Mouse (Mus musculus) hindbrain, embryonic 15.5 days (tissue): ENCODE measurements around the gene Ebf1. TPM values are rescaled to one million over a fixed set of nuclear protein-coding genes. Genes with fewer than 3 reads are reported as not detected.

Source experiments
- ATAC-seq: fragments of 200-750 bp; cut with Nextera tagmentation; 2 replicates; pipeline ENCODE4 v1.8.0; 2017; ENCODE audit warnings: low read depth, moderate number of reproducible peaks, moderate TSS enrichment; ENCODE audit not compliant: low FRiP score
- H3K27ac ChIP-seq: fragments of 300-500 bp; sonication (generic); replicated peaks from 2 replicates; pipeline ENCODE4 v1.5.1; 2015; ENCODE audit warnings: mild to moderate bottlenecking, inconsistent platforms
- H3K27me3 ChIP-seq: fragments of 300-500 bp; sonication (generic); 2 replicates; pipeline ENCODE4 v1.6.1; 2015; ENCODE audit warnings: control low read depth, inconsistent platforms
- H3K36me3 ChIP-seq: fragments of 300-500 bp; sonication (generic); 2 replicates; pipeline ENCODE4 v1.6.1; 2015; ENCODE audit warnings: control low read depth, inconsistent platforms
- H3K4me1 ChIP-seq: fragments of 300-500 bp; sonication (generic); replicated peaks from 2 replicates; pipeline ENCODE4 v1.6.1; 2015; ENCODE audit warnings: control low read depth, inconsistent platforms
- H3K4me2 ChIP-seq: fragments of 300-500 bp; sonication (generic); 2 replicates; pipeline ENCODE4 v1.6.1; 2015; ENCODE audit warnings: moderate library complexity, mild to moderate bottlenecking, inconsistent platforms
- H3K4me3 ChIP-seq: fragments of 300-500 bp; sonication (generic); 2 replicates; pipeline ENCODE4 v1.5.1; 2015; ENCODE audit warnings: mild to moderate bottlenecking, inconsistent platforms
- H3K9ac ChIP-seq: fragments of 300-500 bp; sonication (generic); 2 replicates; pipeline ENCODE4 v1.6.1; 2015; ENCODE audit warnings: inconsistent platforms
- H3K9me3 ChIP-seq: fragments of 300-500 bp; sonication (generic); 2 replicates; pipeline ENCODE4 v1.6.1; 2016; ENCODE audit warnings: control low read depth, inconsistent platforms
- WGBS: fragments of 180-500 bp; shearing (Covaris S2); methylation state at CpG from one replicate; pipeline ENCODE4 v1.1.7; 2015; 5-methylcytosine and 5-hydroxymethylcytosine counted together
- polyA plus RNA-seq: library from polyadenylated mRNA; unstranded; fragments of >200 nt; fragmentation: Nextera tagmentation; extraction: Ambion mirVana; gene quantifications from 2 replicates; pipeline ENCODE4 v1.2.1, GENCODE M21; 2015

Ebf1 gene
- polyA plus RNA-seq, 1 experiment from 2014 or later, result 139 TPM

- Histone ChIP-seq H3K9ac (no peak overlapping the region), H3K27ac (no peak overlapping the region; the same call in 1 of the 2 replicates), H3K27me3 (no peaks in the 10 kb centered on the region), H3K4me3 (no peak overlapping the region), H3K4me2 (peak overlapping the region; percentile 23; the same call in 1 of the 2 replicates), H3K9me3 (no peaks in the 10 kb centered on the region), H3K4me1 (peaks cover 26% of the 10 kb centered on the region), H3K36me3 (no peaks in the 10 kb centered on the region)
- peak; percentile 58; the same call in 1 of the 2 replicates for ATAC-seq
- 31% methylated on average over 14 of the region's 14 CpGs for WGBS
These were observed 224.3 kb downstream of the Ebf1 start for GRCm38 (mm10) chr11:44841127-44842056.

GRCm38 (mm10) chr11:44851874-44852273, 234.8 kb downstream of the Ebf1 start:
- WGBS, result 84% methylated on average over 3 of the region's 3 CpGs
- no peaks in the 10 kb centered on the region for H3K27me3 ChIP-seq
- no peak overlapping the region for H3K4me2 ChIP-seq
- H3K9ac ChIP-seq, result no peak overlapping the region
- no peaks in the 10 kb centered on the region; the same call in 1 of the 2 replicates for H3K4me1 ChIP-seq
- no peak for ATAC-seq
- H3K9me3 ChIP-seq, result no peaks in the 10 kb centered on the region
- H3K4me3 ChIP-seq, result no peak overlapping the region
- no peaks in the 10 kb centered on the region for H3K36me3 ChIP-seq
- H3K27ac ChIP-seq, result no peak overlapping the region

GRCm38 (mm10) chr11:44852921-44853320, 235.8 kb downstream of the Ebf1 start:
- no peak overlapping the region for H3K9ac ChIP-seq
- H3K4me3 ChIP-seq, result no peak overlapping the region
- H3K4me2 ChIP-seq, result no peak overlapping the region
- H3K27ac ChIP-seq, result no peak overlapping the region
- H3K9me3 ChIP-seq, result no peaks in the 10 kb centered on the region
- no peaks in the 10 kb centered on the region for H3K36me3 ChIP-seq
- ATAC-seq, result no peak
- 84% methylated on average over 10 of the region's 10 CpGs for WGBS
- H3K4me1 ChIP-seq, result no peaks in the 10 kb centered on the region; the same call in 1 of the 2 replicates
- H3K27me3 ChIP-seq, result no peaks in the 10 kb centered on the region

GRCm38 (mm10) chr11:44854496-44854895, 237.4 kb downstream of the Ebf1 start:
- H3K4me1 ChIP-seq, result no peaks in the 10 kb centered on the region; the same call in 1 of the 2 replicates
- H3K4me3 ChIP-seq, result no peak overlapping the region
- no peak for ATAC-seq
- H3K27ac ChIP-seq, result no peak overlapping the region
- WGBS, result 89% methylated on average over 7 of the region's 7 CpGs
- no peaks in the 10 kb centered on the region for H3K36me3 ChIP-seq
- H3K9ac ChIP-seq, result no peak overlapping the region
- H3K9me3 ChIP-seq, result no peaks in the 10 kb centered on the region
- no peak overlapping the region for H3K4me2 ChIP-seq
- H3K27me3 ChIP-seq, result no peaks in the 10 kb centered on the region

- Histone ChIP-seq H3K36me3 (no peaks in the 10 kb centered on the region), H3K4me3 (no peak overlapping the region), H3K27ac (no peak overlapping the region), H3K4me2 (no peak overlapping the region), H3K27me3 (no peaks in the 10 kb centered on the region), H3K9ac (no peak overlapping the region), H3K4me1 (0 out of 2 replicates have a peak, but pooled peaks cover 5% of the 10 kb centered on the region), H3K9me3 (no peaks in the 10 kb centered on the region)
- no peak for ATAC-seq
- 65% methylated on average over 5 of the region's 5 CpGs for WGBS
These were observed 244.0 kb downstream of the Ebf1 start for GRCm38 (mm10) chr11:44861108-44861507.

- ATAC-seq, result no peak
- H3K9ac ChIP-seq, result no peak overlapping the region
- H3K4me1 ChIP-seq, result peaks cover 16% of the 10 kb centered on the region
- H3K27ac ChIP-seq, result no peak overlapping the region
- no peaks in the 10 kb centered on the region for H3K9me3 ChIP-seq
- H3K4me2 ChIP-seq, result no peak overlapping the region
- no peaks in the 10 kb centered on the region for H3K27me3 ChIP-seq
- WGBS, result 52% methylated on average over 8 of the region's 8 CpGs
- no peaks in the 10 kb centered on the region for H3K36me3 ChIP-seq
- H3K4me3 ChIP-seq, result no peak overlapping the region
These were observed 246.8 kb downstream of the Ebf1 start for GRCm38 (mm10) chr11:44863910-44864309.

GRCm38 (mm10) chr11:44866476-44867149, 249.5 kb downstream of the Ebf1 start:
- H3K4me2 ChIP-seq, result no peak overlapping the region
- no peak overlapping the region for H3K4me3 ChIP-seq
- H3K9ac ChIP-seq, result no peak overlapping the region
- 53% methylated on average over 14 of the region's 14 CpGs for WGBS
- ATAC-seq, result peak; percentile 68; the same call in 1 of the 2 replicates
- peak overlapping the region; percentile 40; the same call in 1 of the 2 replicates for H3K27ac ChIP-seq
- no peaks in the 10 kb centered on the region for H3K9me3 ChIP-seq
- H3K36me3 ChIP-seq, result no peaks in the 10 kb centered on the region
- H3K4me1 ChIP-seq, result peaks cover 12% of the 10 kb centered on the region
- H3K27me3 ChIP-seq, result no peaks in the 10 kb centered on the region

- Histone ChIP-seq H3K27ac (no peak overlapping the region; the same call in 1 of the 2 replicates), H3K27me3 (no peaks in the 10 kb centered on the region), H3K9ac (no peak overlapping the region), H3K4me2 (no peak overlapping the region), H3K4me1 (peaks cover 12% of the 10 kb centered on the region), H3K9me3 (no peaks in the 10 kb centered on the region), H3K4me3 (no peak overlapping the region), H3K36me3 (no peaks in the 10 kb centered on the region)
- WGBS, result 68% methylated on average over 4 of the region's 4 CpGs
- no peak for ATAC-seq
These were observed 250.3 kb downstream of the Ebf1 start for GRCm38 (mm10) chr11:44867433-44867832.

- Histone ChIP-seq H3K4me2 (no peak overlapping the region), H3K9me3 (no peaks in the 10 kb centered on the region), H3K9ac (no peak overlapping the region), H3K36me3 (no peaks in the 10 kb centered on the region), H3K27ac (no peak overlapping the region), H3K4me1 (no peaks in the 10 kb centered on the region), H3K27me3 (no peaks in the 10 kb centered on the region), H3K4me3 (no peak overlapping the region)
- WGBS, result 76% methylated on average over 1 of the region's 1 CpGs
- ATAC-seq, result no peak
These were observed 256.8 kb downstream of the Ebf1 start for GRCm38 (mm10) chr11:44873876-44874275.

- 61% methylated on average over 3 of the region's 3 CpGs for WGBS
- no peaks in the 10 kb centered on the region for H3K4me1 ChIP-seq
These were observed 258.1 kb downstream of the Ebf1 start for GRCm38 (mm10) chr11:44875171-44875570.

GRCm38 (mm10) chr11:44881056-44881683, 264.1 kb downstream of the Ebf1 start:
- Histone ChIP-seq H3K27ac (no peak overlapping the region), H3K36me3 (no peaks in the 10 kb centered on the region), H3K4me3 (no peak overlapping the region), H3K4me1 (no peaks in the 10 kb centered on the region), H3K27me3 (no peaks in the 10 kb centered on the region), H3K9ac (no peak overlapping the region), H3K4me2 (no peak overlapping the region), H3K9me3 (no peaks in the 10 kb centered on the region)
- ATAC-seq, result no peak
- WGBS, result 66% methylated on average over 9 of the region's 9 CpGs

More at GRCm38 (mm10) chr11:44875171-44875570, 258.1 kb downstream of the Ebf1 start:
- Histone ChIP-seq H3K27me3 (no peaks in the 10 kb centered on the region), H3K27ac (no peak overlapping the region), H3K4me3 (no peak overlapping the region), H3K36me3 (no peaks in the 10 kb centered on the region), H3K4me2 (no peak overlapping the region), H3K9me3 (no peaks in the 10 kb centered on the region), H3K9ac (no peak overlapping the region)
- no peak for ATAC-seq
